Mouse (Mus musculus) forebrain, embryonic 15.5 days (tissue): Measurements from ENCODE around the gene Kars. TPM values are rescaled to one million over a fixed set of nuclear protein-coding genes. Genes with fewer than 3 reads are reported as not detected.

Source experiments
- polyA plus RNA-seq: library from polyadenylated mRNA; unstranded; fragments of >200 nt; fragmentation: Nextera tagmentation; extraction: Ambion mirVana; gene quantifications from 2 replicates; pipeline ENCODE4 v1.2.1, GENCODE M21; 2015

The Kars gene
- polyA plus RNA-seq, 1 experiment from 2014 or later: 178 TPM

Other genes with a start within 250 kb of the Kars start
- gene Cfdp1, start 157.0 kb downstream of the Kars start, polyA plus RNA-seq: 173 and 181 TPM in 2 replicates
- gene Tmem170, start 134.6 kb downstream of the Kars start, polyA plus RNA-seq: 4.2 and 4.3 TPM in 2 replicates
- gene Chst5, start 100.9 kb downstream of the Kars start, polyA plus RNA-seq: 2.7 and 2.8 TPM in 2 replicates
- gene Tmem231, start 77.4 kb downstream of the Kars start, polyA plus RNA-seq: 14.6 and 16.6 TPM in 2 replicates
- gene Gabarapl2, start 70.6 kb downstream of the Kars start, polyA plus RNA-seq: 483 and 504 TPM in 2 replicates
- 9.3 and 9.8 TPM in 2 replicates for gene Adat1, start 19.0 kb downstream of the Kars start, polyA plus RNA-seq
- gene Terf2ip, start 75 bp upstream of the Kars start, polyA plus RNA-seq: 53.6 and 56.2 TPM in 2 replicates
- 0.20 and 0.80 TPM in 2 replicates for gene Gm6793, start 3.7 kb upstream of the Kars start, polyA plus RNA-seq